Mouse (Mus musculus) R1 (cell line): ENCODE data around the gene Mlxipl.

Experiments used
- DNase-seq: peaks from one replicate; pipeline ENCODE4 v3.0.0-alpha.2; 2018; ENCODE audit warnings: low read depth, low spot score

Gene Mlxipl

GRCm38 (mm10) chr5:135078482-135078810, 11.2 kb upstream of the Mlxipl start:
- no peak for DNase-seq

- no peak for DNase-seq
Measured at GRCm38 (mm10) chr5:135079578-135079977, 10.1 kb upstream of the Mlxipl start.

GRCm38 (mm10) chr5:135080539-135080938, 9.2 kb upstream of the Mlxipl start:
- no peak for DNase-seq

GRCm38 (mm10) chr5:135086871-135087270, 2.8 kb upstream of the Mlxipl start:
- DNase-seq, result no peak

GRCm38 (mm10) chr5:135100981-135101380, 11.3 kb downstream of the Mlxipl start:
- no peak for DNase-seq

- DNase-seq, result peak; percentile 77
Measured at GRCm38 (mm10) chr5:135103999-135104660, 14.4 kb downstream of the Mlxipl start.

GRCm38 (mm10) chr5:135106758-135107256, 17.1 kb downstream of the Mlxipl start:
- peak; percentile 96 for DNase-seq

GRCm38 (mm10) chr5:135107521-135108501, 18.1 kb downstream of the Mlxipl start:
- peak; percentile 63 for DNase-seq

- DNase-seq, result no peak
Measured at GRCm38 (mm10) chr5:135109017-135109416, 19.3 kb downstream of the Mlxipl start.

GRCm38 (mm10) chr5:135109426-135109825, 19.7 kb downstream of the Mlxipl start:
- DNase-seq, result no peak

GRCm38 (mm10) chr5:135109976-135110375, 20.3 kb downstream of the Mlxipl start:
- DNase-seq, result no peak

GRCm38 (mm10) chr5:135113782-135114181, 24.1 kb downstream of the Mlxipl start:
- DNase-seq, result no peak

- DNase-seq, result peak; percentile 29
Measured at GRCm38 (mm10) chr5:135115241-135115640, 25.6 kb downstream of the Mlxipl start.

- DNase-seq, result peak; percentile 74
Measured at GRCm38 (mm10) chr5:135118589-135119081, 28.9 kb downstream of the Mlxipl start.

- DNase-seq, result peak; percentile 59
Measured at GRCm38 (mm10) chr5:135120753-135121152, 31.1 kb downstream of the Mlxipl start.

GRCm38 (mm10) chr5:135126121-135126520, 36.4 kb downstream of the Mlxipl start:
- peak; percentile 70 for DNase-seq

GRCm38 (mm10) chr5:135127669-135128068, 38.0 kb downstream of the Mlxipl start:
- no peak for DNase-seq

- DNase-seq, result no peak
Measured at GRCm38 (mm10) chr5:135129747-135130146, 40.1 kb downstream of the Mlxipl start.

GRCm38 (mm10) chr5:135133736-135134405, 44.2 kb downstream of the Mlxipl start:
- peak; percentile 98 for DNase-seq

- DNase-seq, result peak; percentile 87
Measured at GRCm38 (mm10) chr5:135134534-135134933, 44.8 kb downstream of the Mlxipl start.

GRCm38 (mm10) chr5:135139881-135140280, 50.2 kb downstream of the Mlxipl start:
- DNase-seq, result no peak

- no peak for DNase-seq
Measured at GRCm38 (mm10) chr5:135144469-135144868, 54.8 kb downstream of the Mlxipl start.
